Mouse (Mus musculus): ENCODE measurements around the gene Vcl.

- TF ChIP-seq CTCF (IDR thresholded peaks at IDR 0.05; ENCODE audit: extremely low read depth, insufficient read depth, insufficient read length, insufficient replicate concordance) (no peak), POLR2A (IDR thresholded peaks at IDR 0.05; ENCODE audit: low read depth, low read length) (no peak)
Measured at GRCm38 (mm10) chr14:20938860-20939259, 9.7 kb downstream of the Vcl start.
